Mouse (Mus musculus): ENCODE data around the gene Spata46. TPM values are rescaled to one million over a fixed set of nuclear protein-coding genes. Genes with fewer than 3 reads are reported as not detected.

Gene Spata46
- polyA plus RNA-seq, 1 experiment from 2014 or later, result not detected

GRCm38 (mm10) chr1:170306232-170306631, 2.4 kb upstream of the Spata46 start, which contains the start of gene Gm7694:
Gene Gm7694, minus strand, starts transcription at chr1:170306332.
- WGBS (ENCODE audit: missing documents), result 98% methylated on average over 4 of the region's 4 CpGs

GRCm38 (mm10) chr1:170311431-170311830, 2.8 kb downstream of the Spata46 start:
- WGBS (ENCODE audit: missing documents), result 88% methylated on average over 6 of the region's 6 CpGs

More at GRCm38 (mm10) chr1:170306232-170306631, 2.4 kb upstream of the Spata46 start, which contains the start of gene Gm7694:
- H3K4me3 ChIP-seq (ENCODE audit: inconsistent target), result no peak within 1 kb of the TSS
- no peak within 1 kb of the TSS for H3K27ac ChIP-seq
- H3K79me2 ChIP-seq (ENCODE audit: inconsistent target), result no peaks in the 10 kb centered on the region
- H3K36me3 ChIP-seq (ENCODE audit: inconsistent target), result no peaks in the 10 kb centered on the region

GRCm38 (mm10) chr1:170322046-170322445, 13.4 kb downstream of the Spata46 start:
- 93% methylated on average over 2 of the region's 2 CpGs for WGBS (ENCODE audit: missing documents)
- no peaks in the 10 kb centered on the region for H3K36me3 ChIP-seq (ENCODE audit: inconsistent target)
- H3K27ac ChIP-seq, result no peak overlapping the region
- no peaks in the 10 kb centered on the region for H3K79me2 ChIP-seq (ENCODE audit: inconsistent target)
- H3K4me3 ChIP-seq (ENCODE audit: inconsistent target), result no peak overlapping the region

More at GRCm38 (mm10) chr1:170311431-170311830, 2.8 kb downstream of the Spata46 start:
- Histone ChIP-seq H3K4me3 (ENCODE audit: inconsistent target) (no peak overlapping the region), H3K79me2 (ENCODE audit: inconsistent target) (no peaks in the 10 kb centered on the region), H3K36me3 (ENCODE audit: inconsistent target) (no peaks in the 10 kb centered on the region), H3K27ac (no peak overlapping the region)

GRCm38 (mm10) chr1:170323001-170323400, 14.4 kb downstream of the Spata46 start:
- no peaks in the 10 kb centered on the region for H3K79me2 ChIP-seq (ENCODE audit: inconsistent target)
- no peak overlapping the region for H3K27ac ChIP-seq
- whole genome bisulfite sequencing (ENCODE audit: missing documents), result 96% methylated on average over 10 of the region's 10 CpGs
- H3K4me3 ChIP-seq (ENCODE audit: inconsistent target), result no peak overlapping the region
- H3K36me3 ChIP-seq (ENCODE audit: inconsistent target), result no peaks in the 10 kb centered on the region

GRCm38 (mm10) chr1:170324312-170324711, 15.7 kb downstream of the Spata46 start:
- WGBS (ENCODE audit: missing documents), result 100% methylated on average over 1 of the region's 1 CpGs
- Histone ChIP-seq H3K36me3 (ENCODE audit: inconsistent target) (no peaks in the 10 kb centered on the region), H3K79me2 (ENCODE audit: inconsistent target) (no peaks in the 10 kb centered on the region), H3K27ac (no peak overlapping the region), H3K4me3 (ENCODE audit: inconsistent target) (no peak overlapping the region)

- WGBS (ENCODE audit: missing documents), result 94% methylated on average over 4 of the region's 4 CpGs
- Histone ChIP-seq H3K36me3 (ENCODE audit: inconsistent target) (no peaks in the 10 kb centered on the region), H3K79me2 (ENCODE audit: inconsistent target) (no peaks in the 10 kb centered on the region), H3K4me3 (ENCODE audit: inconsistent target) (no peak overlapping the region), H3K27ac (no peak overlapping the region)
Measured at GRCm38 (mm10) chr1:170325277-170325676, 16.7 kb downstream of the Spata46 start.

GRCm38 (mm10) chr1:170331926-170332325, 23.3 kb downstream of the Spata46 start:
- H3K27ac ChIP-seq, result no peak overlapping the region
- no peak overlapping the region for H3K4me3 ChIP-seq (ENCODE audit: inconsistent target)
- no peaks in the 10 kb centered on the region for H3K79me2 ChIP-seq (ENCODE audit: inconsistent target)
- WGBS (ENCODE audit: missing documents), result 92% methylated on average over 6 of the region's 6 CpGs
- no peaks in the 10 kb centered on the region for H3K36me3 ChIP-seq (ENCODE audit: inconsistent target)

- Histone ChIP-seq H3K4me3 (ENCODE audit: inconsistent target) (no peak overlapping the region), H3K36me3 (ENCODE audit: inconsistent target) (no peaks in the 10 kb centered on the region), H3K79me2 (ENCODE audit: inconsistent target) (no peaks in the 10 kb centered on the region), H3K27ac (no peak overlapping the region)
- WGBS (ENCODE audit: missing documents), result 87% methylated on average over 4 of the region's 4 CpGs
Measured at GRCm38 (mm10) chr1:170332775-170333174, 24.2 kb downstream of the Spata46 start.

- WGBS (ENCODE audit: missing documents), result 69% methylated on average over 3 of the region's 3 CpGs
- no peaks in the 10 kb centered on the region for H3K36me3 ChIP-seq (ENCODE audit: inconsistent target)
- no peaks in the 10 kb centered on the region for H3K79me2 ChIP-seq (ENCODE audit: inconsistent target)
- no peak overlapping the region for H3K4me3 ChIP-seq (ENCODE audit: inconsistent target)
- no peak overlapping the region for H3K27ac ChIP-seq
Measured at GRCm38 (mm10) chr1:170339943-170340342, 31.3 kb downstream of the Spata46 start.

GRCm38 (mm10) chr1:170343081-170343480, 34.5 kb downstream of the Spata46 start:
- Histone ChIP-seq H3K27ac (no peak overlapping the region), H3K79me2 (ENCODE audit: inconsistent target) (no peaks in the 10 kb centered on the region), H3K36me3 (ENCODE audit: inconsistent target) (no peaks in the 10 kb centered on the region), H3K4me3 (ENCODE audit: inconsistent target) (no peak overlapping the region)
- 94% methylated on average over 8 of the region's 8 CpGs for WGBS (ENCODE audit: missing documents)

- no peak overlapping the region for H3K27ac ChIP-seq
- WGBS (ENCODE audit: missing documents), result 98% methylated on average over 4 of the region's 4 CpGs
- H3K4me3 ChIP-seq (ENCODE audit: inconsistent target), result no peak overlapping the region
- no peaks in the 10 kb centered on the region for H3K79me2 ChIP-seq (ENCODE audit: inconsistent target)
- no peaks in the 10 kb centered on the region for H3K36me3 ChIP-seq (ENCODE audit: inconsistent target)
Measured at GRCm38 (mm10) chr1:170343906-170344305, 35.3 kb downstream of the Spata46 start.

GRCm38 (mm10) chr1:170346266-170346665, 37.7 kb downstream of the Spata46 start:
- Histone ChIP-seq H3K79me2 (ENCODE audit: inconsistent target) (no peaks in the 10 kb centered on the region), H3K27ac (no peak overlapping the region), H3K36me3 (ENCODE audit: inconsistent target) (no peaks in the 10 kb centered on the region), H3K4me3 (ENCODE audit: inconsistent target) (no peak overlapping the region)
- 93% methylated on average over 3 of the region's 3 CpGs for WGBS (ENCODE audit: missing documents)

- Histone ChIP-seq H3K4me3 (ENCODE audit: inconsistent target) (no peak overlapping the region), H3K27ac (no peak overlapping the region), H3K79me2 (ENCODE audit: inconsistent target) (no peaks in the 10 kb centered on the region), H3K36me3 (ENCODE audit: inconsistent target) (no peaks in the 10 kb centered on the region)
Measured at GRCm38 (mm10) chr1:170351080-170351479, 42.5 kb downstream of the Spata46 start.

GRCm38 (mm10) chr1:170353335-170353734, 44.7 kb downstream of the Spata46 start:
- Histone ChIP-seq H3K27ac (no peak overlapping the region), H3K4me3 (ENCODE audit: inconsistent target) (no peak overlapping the region), H3K79me2 (ENCODE audit: inconsistent target) (no peaks in the 10 kb centered on the region), H3K36me3 (ENCODE audit: inconsistent target) (no peaks in the 10 kb centered on the region)
- WGBS (ENCODE audit: missing documents), result 94% methylated on average over 3 of the region's 3 CpGs

- H3K4me3 ChIP-seq (ENCODE audit: inconsistent target), result no peak overlapping the region
- 98% methylated on average over 10 of the region's 10 CpGs for WGBS (ENCODE audit: missing documents)
- no peaks in the 10 kb centered on the region for H3K36me3 ChIP-seq (ENCODE audit: inconsistent target)
- H3K27ac ChIP-seq, result no peak overlapping the region
- H3K79me2 ChIP-seq (ENCODE audit: inconsistent target), result no peaks in the 10 kb centered on the region
Measured at GRCm38 (mm10) chr1:170360183-170360915, 51.7 kb downstream of the Spata46 start.
